ENCODE assay signal across 10 mouse cellular contexts in genomic region chr10:81435436-81435835, GRCm38 (mm10). TPM values are rescaled to one million over a fixed set of nuclear protein-coding genes. Genes with fewer than 3 reads are reported as not detected.
DNase-seq lines count a peak whose midpoint lies in the region; ATAC-seq and TF ChIP-seq lines count a peak whose summit lies in the region.
"Had no signal": no experiment of that assay in that cellular context is flagged by ENCODE, and none has a peak within 500 bp of the region (broad histone marks: within the 10 kb centered on the region; RNA-seq: fewer than 3 reads in every experiment).

No protein-coding gene starts in this region.

- no peak for TF ChIP-seq CTCF in kidney, adult 2 months (conservative IDR thresholded peaks at IDR 0.05; ENCODE audit: insufficient read depth, insufficient read length, low read depth, low read length)
- no peak for TF ChIP-seq CTCF in lung, adult 2 months (IDR thresholded peaks at IDR 0.05; ENCODE audit: insufficient read depth, low read length)
- no peak for TF ChIP-seq CTCF in small intestine, adult 2 months (IDR thresholded peaks at IDR 0.05; ENCODE audit: extremely low read depth, insufficient read length, insufficient replicate concordance, low read depth, low read length)

- no peak overlapping the region for H3K9ac ChIP-seq in hindbrain, embryonic 14.5 days
- H3K9ac ChIP-seq in forebrain, embryonic 16.5 days (replicated peaks; ENCODE audit: low read depth, low read length) = peak overlapping the region; percentile 22
- H3K9ac ChIP-seq: limb, embryonic 12.5 days had no signal

- WGBS in hindbrain, embryonic 14.5 days = 64% methylated on average over 3 of the region's 3 CpGs
- 81% methylated on average over 3 of the region's 3 CpGs for WGBS in hindbrain, embryonic 10.5 days
- 18% methylated on average over 3 of the region's 3 CpGs for WGBS in forebrain, embryonic 16.5 days
- WGBS in kidney, adult 2 months = 24% methylated on average over 3 of the region's 3 CpGs
- 19% methylated on average over 3 of the region's 3 CpGs for WGBS in lung, adult 2 months
- WGBS in small intestine, adult 2 months = 23% methylated on average over 3 of the region's 3 CpGs

- no peak overlapping the region for H3K4me3 ChIP-seq in hindbrain, embryonic 14.5 days (replicated peaks; ENCODE audit: low read length)
- H3K4me3 ChIP-seq in hindbrain, embryonic 10.5 days = no peak overlapping the region
- no peak overlapping the region for H3K4me3 ChIP-seq in forebrain, embryonic 16.5 days (replicated peaks; ENCODE audit: low read length)
- no peak overlapping the region for H3K4me3 ChIP-seq in kidney, adult 2 months (ENCODE audit: insufficient read depth, low read depth, low read length)
- H3K4me3 ChIP-seq in lung, adult 2 months (replicated peaks; ENCODE audit: extremely low read depth, low read depth, low read length) = no peak overlapping the region
- H3K4me3 ChIP-seq in small intestine, adult 2 months (ENCODE audit: low read depth, low read length) = no peak overlapping the region
- H3K4me3 ChIP-seq: limb, embryonic 12.5 days had no signal

- TF ChIP-seq POLR2A in kidney, adult 2 months (IDR thresholded peaks at IDR 0.05; ENCODE audit: low read depth, low read length) = no peak
- no peak for TF ChIP-seq POLR2A in lung, adult 2 months (IDR thresholded peaks at IDR 0.05; ENCODE audit: borderline replicate concordance, extremely low read depth, low read depth, low read length)
- no peak for TF ChIP-seq POLR2A in small intestine, adult 2 months (IDR thresholded peaks at IDR 0.05; ENCODE audit: low read depth, low read length)

- no peaks in the 10 kb centered on the region for H3K9me3 ChIP-seq in hindbrain, embryonic 14.5 days (ENCODE audit: control insufficient read depth, low read length)
- H3K9me3 ChIP-seq in hindbrain, embryonic 10.5 days = no peaks in the 10 kb centered on the region
- no peaks in the 10 kb centered on the region for H3K9me3 ChIP-seq in forebrain, embryonic 16.5 days (ENCODE audit: control insufficient read depth, low read length)
- H3K9me3 ChIP-seq: limb, embryonic 12.5 days had no signal

- no peaks in the 10 kb centered on the region for H3K36me3 ChIP-seq in hindbrain, embryonic 14.5 days (replicated peaks; ENCODE audit: control insufficient read depth, insufficient read depth)
- no peaks in the 10 kb centered on the region for H3K36me3 ChIP-seq in hindbrain, embryonic 10.5 days
- H3K36me3 ChIP-seq in forebrain, embryonic 16.5 days (ENCODE audit: control insufficient read depth, insufficient read depth) = no peaks in the 10 kb centered on the region
- H3K36me3 ChIP-seq in kidney, adult 2 months (ENCODE audit: control insufficient read depth, insufficient read depth, low read length) = no peaks in the 10 kb centered on the region
- no peaks in the 10 kb centered on the region for H3K36me3 ChIP-seq in small intestine, adult 2 months (ENCODE audit: control insufficient read depth, insufficient read depth, low read length)
- H3K36me3 ChIP-seq: limb, embryonic 12.5 days had no signal

- no peak for ATAC-seq in hindbrain, embryonic 14.5 days (ENCODE audit: low FRiP score)
- peak; percentile 4; the same call in 1 of the 2 replicates for ATAC-seq in forebrain, embryonic 16.5 days

- no peaks in the 10 kb centered on the region for H3K27me3 ChIP-seq in hindbrain, embryonic 14.5 days (ENCODE audit: control insufficient read depth, insufficient read depth, low read length)
- H3K27me3 ChIP-seq in hindbrain, embryonic 10.5 days (ENCODE audit: insufficient read depth, poor library complexity, severe bottlenecking) = peaks cover 53% of the 10 kb centered on the region
- H3K27me3 ChIP-seq in forebrain, embryonic 16.5 days (replicated peaks; ENCODE audit: control insufficient read depth, insufficient read depth, low read length) = no peaks in the 10 kb centered on the region
- no peaks in the 10 kb centered on the region for H3K27me3 ChIP-seq in kidney, adult 2 months (replicated peaks; ENCODE audit: control insufficient read depth, insufficient read depth, low read length)
- no peaks in the 10 kb centered on the region for H3K27me3 ChIP-seq in small intestine, adult 2 months (ENCODE audit: control insufficient read depth, insufficient read depth, low read length)

- H3K27ac ChIP-seq in hindbrain, embryonic 14.5 days = peak overlapping the region; percentile 57; the same call in 1 of the 2 replicates
- no peak overlapping the region for H3K27ac ChIP-seq in hindbrain, embryonic 10.5 days
- H3K27ac ChIP-seq in forebrain, embryonic 16.5 days (ENCODE audit: low read length) = peak overlapping the region; percentile 75
- H3K27ac ChIP-seq in kidney, adult 2 months (ENCODE audit: insufficient read depth, low read depth, low read length) = peak overlapping the region; percentile 82
- H3K27ac ChIP-seq in small intestine, adult 2 months (ENCODE audit: insufficient read depth, low read depth, low read length) = peak overlapping the region; percentile 39
- H3K27ac ChIP-seq: limb, embryonic 12.5 days had no signal

- DNase-seq in hindbrain, embryonic 14.5 days (ENCODE audit: low spot score) = peak; percentile 75
- no peak for DNase-seq in hindbrain, embryonic 10.5 days (ENCODE audit: low spot score)
- DNase-seq in adrenal gland, adult 8-10 months = peak; percentile 69
- DNase-seq in kidney, adult 2 months = peak; percentile 96
- DNase-seq in lung, adult 2 months = peak; percentile 71
- no peak for DNase-seq in natural killer cell, adult 2 months (ENCODE audit: low spot score in 2 of 2)

- peaks cover 18% of the 10 kb centered on the region for H3K4me1 ChIP-seq in hindbrain, embryonic 14.5 days (replicated peaks; ENCODE audit: control insufficient read depth, insufficient read depth, low read length)
- peaks cover 32% of the 10 kb centered on the region for H3K4me1 ChIP-seq in hindbrain, embryonic 10.5 days (replicated peaks)
- peaks cover 38% of the 10 kb centered on the region for H3K4me1 ChIP-seq in forebrain, embryonic 16.5 days (replicated peaks; ENCODE audit: control insufficient read depth, insufficient read depth, low read length)
- peaks cover 34% of the 10 kb centered on the region for H3K4me1 ChIP-seq in kidney, adult 2 months (ENCODE audit: control insufficient read depth, insufficient read depth, low read length)
- peaks cover 26% of the 10 kb centered on the region for H3K4me1 ChIP-seq in lung, adult 2 months (ENCODE audit: control insufficient read depth, insufficient read depth, low read length)
- peaks cover 30% of the 10 kb centered on the region for H3K4me1 ChIP-seq in small intestine, adult 2 months (ENCODE audit: control insufficient read depth, insufficient read depth, insufficient read length, low read length)

- H3K4me2 ChIP-seq in hindbrain, embryonic 14.5 days (replicated peaks) = no peak overlapping the region
- peak overlapping the region; percentile 11; the same call in 1 of the 2 replicates for H3K4me2 ChIP-seq in forebrain, embryonic 16.5 days (ENCODE audit: low read length)
- H3K4me2 ChIP-seq: limb, embryonic 12.5 days had no signal

RNA-seq across cellular contexts. Expression of gene Nfic, which starts 20.0 kb away (rescaled TPM):
- 17.3 and 25.8 TPM in 2 replicates for polyA plus RNA-seq in hindbrain, embryonic 14.5 days (2014; fragmentation: Nextera tagmentation; extraction: Ambion mirVana)
- polyA plus RNA-seq in hindbrain, embryonic 10.5 days (2016; fragmentation: Nextera tagmentation; extraction: Ambion mirVana) = 10.5 and 16.0 TPM in 2 replicates
- 100 to 1,000 TPM; 113 to 191 (median 144) TPM for total RNA-seq in adrenal gland, adult 8-10 months (2022)
- polyA plus RNA-seq in forebrain, embryonic 16.5 days (2015; fragmentation: Nextera tagmentation; extraction: Ambion mirVana) = 25.4 and 27.0 TPM in 2 replicates
- 64.7 and 82.5 TPM in 2 replicates for polyA plus RNA-seq in kidney, adult 2 months (2012; rRNA removed)
- polyA plus RNA-seq in lung, adult 2 months (2012; rRNA removed) = 89.6 and 103 TPM in 2 replicates
- polyA plus RNA-seq in small intestine, adult 2 months (2012; rRNA removed) = 15.5 and 19.4 TPM in 2 replicates

RNA-seq across cellular contexts. Expression of gene Smim24, which starts 42.6 kb away (rescaled TPM):
- polyA plus RNA-seq in hindbrain, embryonic 14.5 days (2014; fragmentation: Nextera tagmentation; extraction: Ambion mirVana) = 0.84 and 1.3 TPM in 2 replicates
- 2.7 and 3.0 TPM in 2 replicates for polyA plus RNA-seq in hindbrain, embryonic 10.5 days (2016; fragmentation: Nextera tagmentation; extraction: Ambion mirVana)
- 1 to 10 TPM in 2 of 4 experiments, under 1 TPM in 2; 0.78 to 2.0 (median 0.96) TPM for total RNA-seq in adrenal gland, adult 8-10 months (2022)
- polyA plus RNA-seq in forebrain, embryonic 16.5 days (2015; fragmentation: Nextera tagmentation; extraction: Ambion mirVana) = 1.2 and 1.8 TPM in 2 replicates
- 693 and 694 TPM in 2 replicates for polyA plus RNA-seq in kidney, adult 2 months (2012; rRNA removed)
- 8.8 and 10.1 TPM in 2 replicates for polyA plus RNA-seq in lung, adult 2 months (2012; rRNA removed)
- 2,702 and 6,898 TPM in 2 replicates for polyA plus RNA-seq in small intestine, adult 2 months (2012; rRNA removed)

RNA-seq across cellular contexts. Expression of gene Gm48552, which starts 46.6 kb away (rescaled TPM):
- 1.9 and 2.2 TPM in 2 replicates for polyA plus RNA-seq in hindbrain, embryonic 14.5 days (2014; fragmentation: Nextera tagmentation; extraction: Ambion mirVana)
- polyA plus RNA-seq in hindbrain, embryonic 10.5 days (2016; fragmentation: Nextera tagmentation; extraction: Ambion mirVana) = 1.0 and 2.5 TPM in 2 replicates
- 1 to 10 TPM; 2.0 to 4.2 (median 2.6) TPM for total RNA-seq in adrenal gland, adult 8-10 months (2022)
- polyA plus RNA-seq in forebrain, embryonic 16.5 days (2015; fragmentation: Nextera tagmentation; extraction: Ambion mirVana) = 1.0 and 2.2 TPM in 2 replicates
- 1.0 and 2.8 TPM in 2 replicates for polyA plus RNA-seq in kidney, adult 2 months (2012; rRNA removed)
- polyA plus RNA-seq in lung, adult 2 months (2012; rRNA removed) = 3.6 and 5.9 TPM in 2 replicates
- polyA plus RNA-seq in small intestine, adult 2 months (2012; rRNA removed) = 2.9 and 5.0 TPM in 2 replicates
- polyA plus RNA-seq: embryonic facial prominence, embryonic 11.5 days had no signal

RNA-seq across cellular contexts. Expression of gene Celf5, which starts 47.1 kb away (rescaled TPM):
- polyA plus RNA-seq in hindbrain, embryonic 14.5 days (2014; fragmentation: Nextera tagmentation; extraction: Ambion mirVana) = 46.6 and 55.9 TPM in 2 replicates
- polyA plus RNA-seq in hindbrain, embryonic 10.5 days (2016; fragmentation: Nextera tagmentation; extraction: Ambion mirVana) = 3.1 and 12.9 TPM in 2 replicates
- total RNA-seq in adrenal gland, adult 8-10 months (2022) = 1 to 10 TPM in 3 of 4 experiments, under 1 TPM in 1; 0.17 to 2.5 (median 1.7) TPM
- polyA plus RNA-seq in forebrain, embryonic 16.5 days (2015; fragmentation: Nextera tagmentation; extraction: Ambion mirVana) = 75.3 and 93.0 TPM in 2 replicates
- polyA plus RNA-seq in kidney, adult 2 months (2012; rRNA removed) = 0.18 and 0.27 TPM in 2 replicates
- polyA plus RNA-seq in lung, adult 2 months (2012; rRNA removed) = 0.92 and 1.1 TPM in 2 replicates
- polyA plus RNA-seq in small intestine, adult 2 months (2012; rRNA removed) = 1.1 and 3.3 TPM in 2 replicates

RNA-seq across cellular contexts. Expression of gene Gm48551, which starts 51.2 kb away (rescaled TPM):
- polyA plus RNA-seq in hindbrain, embryonic 14.5 days (2014; fragmentation: Nextera tagmentation; extraction: Ambion mirVana) = 5.5 and 5.7 TPM in 2 replicates
- polyA plus RNA-seq in hindbrain, embryonic 10.5 days (2016; fragmentation: Nextera tagmentation; extraction: Ambion mirVana) = 4.0 and 4.8 TPM in 2 replicates
- total RNA-seq in adrenal gland, adult 8-10 months (2022) = 1 to 10 TPM in 2 of 4 experiments, under 1 TPM in 2; 0.65 to 2.9 (median 1.0) TPM
- 6.2 and 8.8 TPM in 2 replicates for polyA plus RNA-seq in forebrain, embryonic 16.5 days (2015; fragmentation: Nextera tagmentation; extraction: Ambion mirVana)
- polyA plus RNA-seq in kidney, adult 2 months (2012; rRNA removed) = 2.1 and 2.3 TPM in 2 replicates
- polyA plus RNA-seq in lung, adult 2 months (2012; rRNA removed) = 3.7 and 6.3 TPM in 2 replicates
- polyA plus RNA-seq in small intestine, adult 2 months (2012; rRNA removed) = 1.8 and 4.8 TPM in 2 replicates

Comparison
In these comparisons a context has a peak if more than half of its experiments do, and no peak if none do; other contexts are left out.
1. DNase-seq: peak in hindbrain, embryonic 14.5 days (single experiment), adrenal gland, adult 8-10 months (single experiment), kidney, adult 2 months (single experiment) and lung, adult 2 months (single experiment); none in hindbrain, embryonic 10.5 days (single experiment) and natural killer cell, adult 2 months (0 of 2).
2. RNA of gene Smim24, which starts 42.6 kb away (polyA plus RNA-seq): 2,702 to 6,898 TPM in small intestine, adult 2 months and 693 to 694 TPM in kidney, adult 2 months; 8.8 to 10.1 TPM in lung, adult 2 months, 2.7 to 3.0 TPM in hindbrain, embryonic 10.5 days, 1.2 to 1.8 TPM in forebrain, embryonic 16.5 days and 0.84 to 1.3 TPM in hindbrain, embryonic 14.5 days; every median in the first group is over 10 times any median in the second.